Mouse (Mus musculus): ENCODE data around the gene Rcvrn.

GRCm38 (mm10) chr11:67655236-67655959, 39.7 kb upstream of the Rcvrn start:
- TF ChIP-seq POLR2A (IDR thresholded peaks at IDR 0.05; ENCODE audit: borderline replicate concordance, extremely low read depth, low read depth, low read length) (no peak), CTCF (IDR thresholded peaks at IDR 0.05; ENCODE audit: insufficient read depth, low read length) (no peak)

Measured in lung, adult 2 months (tissue).